Mouse (Mus musculus) retina, adult 2 months (tissue): ENCODE measurements around the gene Taar2.

ENCODE experiments used
- DNase-seq: peaks from one replicate; pipeline ENCODE4 v3.0.0-alpha.2; 2012; ENCODE audit warnings: low read depth, low spot score

The Taar2 gene

DNA sequence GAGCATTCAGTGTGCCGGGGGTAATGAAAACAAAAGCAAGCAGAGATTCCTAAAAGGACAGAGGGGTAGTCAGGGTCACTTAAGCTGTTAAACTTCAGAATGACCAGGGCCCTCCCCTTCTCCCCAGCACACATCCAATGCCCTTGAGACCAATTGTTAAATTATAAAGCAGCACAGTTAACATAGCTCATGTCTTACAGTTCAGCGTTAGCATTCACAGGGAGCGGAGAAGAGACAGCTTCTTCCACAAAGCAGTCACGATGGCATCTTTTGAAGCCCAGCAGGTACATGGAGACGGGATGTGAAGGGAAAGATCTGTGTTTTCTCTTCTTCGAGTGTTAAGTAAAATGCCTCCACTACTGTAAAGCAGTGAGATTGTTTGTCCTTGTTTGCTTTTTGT lies at the start of gene Taar2:
Gene Taar2, plus strand, starts transcription at position 261 of the 400 bp plus-strand sequence.
- no peak for DNase-seq

- DNase-seq, result no peak
Observed at GRCm38 (mm10) chr10:23892987-23893386, 45.4 kb upstream of the Taar2 start.

DNA sequence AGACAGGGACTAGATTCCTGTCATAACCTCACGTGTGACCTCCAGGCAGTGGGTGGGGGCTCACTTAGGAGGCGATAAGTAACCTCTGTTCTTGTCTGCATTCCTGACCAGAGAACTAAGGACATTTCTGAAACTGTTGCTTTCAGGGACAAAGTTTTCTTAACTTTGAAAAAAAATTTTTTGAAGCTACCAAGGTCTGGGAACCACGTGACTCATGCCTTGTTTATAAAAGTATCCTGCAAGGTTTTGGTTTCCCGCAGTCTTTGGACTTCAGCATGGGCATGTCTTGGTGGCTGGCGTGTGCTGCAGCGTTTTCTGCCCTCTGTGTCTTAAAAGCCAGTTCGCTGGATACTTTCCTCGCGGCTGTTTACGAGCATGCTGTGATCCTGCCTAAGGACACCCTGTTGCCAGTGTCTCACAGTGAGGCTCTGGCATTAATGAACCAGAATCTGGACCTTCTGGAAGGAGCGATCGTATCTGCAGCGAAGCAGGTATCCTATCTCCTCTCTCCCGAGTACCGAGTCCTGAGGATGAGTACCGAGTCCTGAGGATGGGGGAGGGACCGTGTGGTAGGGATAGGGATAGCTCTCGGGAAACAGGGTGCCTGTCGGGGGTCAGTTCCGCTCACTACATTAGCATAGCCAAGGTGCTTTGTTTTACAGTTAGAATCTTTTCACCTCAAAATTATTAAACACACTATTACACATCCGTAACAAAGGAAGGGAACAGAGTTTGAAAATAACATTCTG lies 43.6 kb upstream of the Taar2 start, which contains the start of gene Vnn1:
Gene Vnn1, plus strand, starts transcription at position 88 of the 749 bp plus-strand sequence.
- no peak for DNase-seq

DNA sequence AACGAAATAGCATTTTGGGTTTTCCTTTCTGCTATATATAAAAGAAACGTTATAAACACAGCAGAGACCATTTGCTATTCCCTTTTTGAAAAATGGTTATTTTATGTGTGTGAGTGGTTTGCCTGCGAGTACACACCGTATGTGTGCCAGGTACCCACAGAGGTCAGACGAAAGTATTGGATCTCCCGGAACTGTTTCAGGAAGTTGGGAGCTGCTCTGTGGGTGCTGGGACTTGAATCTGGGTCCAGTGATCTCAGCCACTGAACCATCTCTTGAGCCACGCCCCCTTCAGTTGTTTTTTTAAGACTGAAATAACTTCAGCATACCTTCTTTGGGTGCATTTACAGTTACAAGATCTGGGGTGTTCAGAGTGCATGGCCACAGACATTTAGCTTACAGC lies 43.0 kb upstream of the Taar2 start:
- no peak for DNase-seq

- no peak for DNase-seq
Observed at GRCm38 (mm10) chr10:23901119-23901518, 37.3 kb upstream of the Taar2 start.

- no peak for DNase-seq
Observed at GRCm38 (mm10) chr10:23905661-23906060, 32.7 kb upstream of the Taar2 start.

- no peak for DNase-seq
Observed at GRCm38 (mm10) chr10:23920056-23920455, 18.3 kb upstream of the Taar2 start, which contains the start of gene Taar1. TSS of gene Taar1 (plus strand) at chr10:23920356.

DNA sequence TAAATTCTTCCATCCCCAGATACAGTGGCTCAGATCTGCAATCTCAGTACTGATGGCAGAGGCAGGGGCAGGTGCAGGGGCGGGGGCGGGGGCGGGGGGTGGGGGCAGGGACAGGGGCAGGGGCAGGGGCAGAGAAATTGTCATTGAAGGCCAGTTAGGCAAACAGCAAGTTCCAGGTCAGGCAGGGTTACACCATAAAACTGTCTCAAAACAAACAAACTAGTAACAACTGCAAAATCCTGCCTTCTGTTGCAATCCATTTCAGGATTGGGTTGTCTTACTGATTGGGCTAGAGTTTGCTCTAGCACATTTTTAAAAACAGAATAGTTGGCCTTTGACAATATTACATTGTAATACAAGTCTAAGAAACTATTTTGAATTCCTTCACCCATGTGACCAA lies 15.9 kb upstream of the Taar2 start:
- DNase-seq, result no peak

GRCm38 (mm10) chr10:23923941-23924340 lies 14.4 kb upstream of the Taar2 start:
- DNase-seq, result no peak

DNA sequence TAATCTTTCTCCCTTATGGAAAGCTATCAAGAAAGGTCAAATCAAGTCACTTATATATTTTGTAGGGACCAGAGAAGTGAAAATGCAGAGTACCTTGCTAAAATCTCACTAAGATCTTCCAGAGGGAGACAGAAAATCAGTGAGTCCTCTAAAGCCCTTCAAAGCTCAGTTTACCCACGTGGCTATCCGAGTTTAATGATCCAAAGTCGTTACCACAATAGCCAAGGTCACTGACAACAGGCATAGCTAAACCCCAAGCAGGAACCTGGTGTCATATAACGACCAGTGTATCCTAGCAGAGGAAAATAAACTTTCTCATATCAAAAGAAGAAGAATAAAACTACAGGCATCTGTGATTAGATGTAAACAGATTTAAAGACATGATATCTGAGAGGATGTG lies 759 bp upstream of the Taar2 start:
- no peak for DNase-seq

DNA sequence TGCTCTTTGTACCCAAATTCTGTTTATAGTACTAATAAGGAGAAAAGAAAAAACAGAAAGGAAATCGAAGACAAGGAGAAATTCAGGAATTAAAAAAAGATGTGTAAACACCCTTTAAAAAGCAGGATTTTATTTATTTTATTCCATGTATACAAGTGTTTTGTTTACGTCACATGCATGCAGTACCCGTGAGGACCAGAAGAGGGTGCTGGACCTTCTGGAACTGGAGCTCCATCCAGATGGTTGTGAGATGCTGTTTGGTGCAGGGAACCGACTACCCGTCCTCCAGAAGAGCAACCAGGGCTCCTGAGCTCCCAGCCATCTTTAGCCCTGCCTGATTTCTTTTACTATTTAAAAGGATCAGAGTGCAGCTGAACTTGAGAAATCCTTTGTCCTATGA lies 4.1 kb downstream of the Taar2 start:
- no peak for DNase-seq

- no peak for DNase-seq
Observed at GRCm38 (mm10) chr10:23948026-23948425, 9.7 kb downstream of the Taar2 start.

DNA sequence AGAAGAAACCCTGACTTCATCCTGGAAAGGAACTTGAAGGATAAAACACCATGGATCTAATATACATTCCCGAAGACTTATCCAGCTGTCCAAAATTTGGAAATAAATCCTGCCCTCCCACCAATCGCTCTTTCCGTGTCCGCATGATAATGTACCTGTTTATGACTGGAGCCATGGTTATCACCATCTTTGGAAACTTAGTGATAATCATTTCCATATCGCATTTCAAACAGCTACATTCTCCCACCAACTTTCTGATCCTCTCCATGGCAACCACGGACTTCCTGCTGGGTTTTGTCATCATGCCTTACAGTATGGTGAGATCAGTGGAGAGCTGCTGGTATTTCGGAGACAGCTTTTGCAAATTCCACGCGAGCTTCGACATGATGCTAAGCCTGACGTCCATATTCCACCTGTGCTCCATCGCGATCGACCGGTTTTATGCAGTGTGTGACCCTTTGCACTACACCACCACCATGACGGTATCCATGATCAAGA lies 11.2 kb downstream of the Taar2 start, which contains the start of gene Taar3:
Gene Taar3, plus strand, starts transcription at position 51 of the 498 bp plus-strand sequence.
- DNase-seq, result no peak

- DNase-seq, result no peak
Observed at GRCm38 (mm10) chr10:23951714-23952113, 13.3 kb downstream of the Taar2 start.

DNA sequence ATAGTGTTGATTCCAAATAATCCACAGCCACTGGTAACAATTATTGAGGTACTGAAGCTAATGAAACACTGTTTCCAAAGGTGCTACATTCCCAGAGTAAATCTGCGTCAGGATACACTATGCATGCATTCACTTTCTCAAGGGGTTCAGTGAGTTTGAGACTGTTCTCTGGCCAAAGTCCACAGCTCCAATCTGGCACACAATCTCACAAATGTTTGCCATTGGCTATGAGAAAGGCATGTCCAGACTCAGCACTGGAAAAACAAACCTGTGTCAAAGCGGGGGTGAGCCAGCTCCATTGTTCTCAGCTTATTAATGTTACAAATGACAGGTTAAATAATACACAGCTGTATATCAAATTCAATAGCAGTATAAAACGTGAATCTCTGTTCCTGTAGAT lies 20.7 kb downstream of the Taar2 start:
- no peak for DNase-seq

DNA sequence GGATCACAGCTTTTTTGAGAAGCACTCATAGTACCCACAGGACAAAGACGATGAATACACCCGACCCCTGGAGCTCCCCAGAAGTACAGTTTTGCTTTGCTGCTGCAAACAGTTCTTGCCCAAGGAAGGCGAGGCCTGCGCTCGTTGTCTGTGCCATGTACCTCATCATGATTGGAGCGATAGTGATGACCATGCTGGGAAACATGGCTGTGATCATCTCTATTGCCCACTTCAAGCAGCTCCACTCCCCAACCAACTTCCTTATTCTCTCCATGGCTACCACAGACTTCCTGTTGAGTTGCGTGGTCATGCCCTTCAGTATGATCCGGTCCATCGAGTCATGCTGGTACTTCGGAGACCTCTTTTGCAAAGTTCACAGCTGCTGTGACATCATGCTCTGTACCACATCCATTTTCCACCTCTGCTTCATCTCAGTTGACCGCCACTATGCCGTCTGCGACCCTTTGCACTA lies 22.1 kb downstream of the Taar2 start, which contains the start of gene Taar4:
Gene Taar4, plus strand, starts transcription at position 51 of the 472 bp plus-strand sequence.
- DNase-seq, result no peak

DNA sequence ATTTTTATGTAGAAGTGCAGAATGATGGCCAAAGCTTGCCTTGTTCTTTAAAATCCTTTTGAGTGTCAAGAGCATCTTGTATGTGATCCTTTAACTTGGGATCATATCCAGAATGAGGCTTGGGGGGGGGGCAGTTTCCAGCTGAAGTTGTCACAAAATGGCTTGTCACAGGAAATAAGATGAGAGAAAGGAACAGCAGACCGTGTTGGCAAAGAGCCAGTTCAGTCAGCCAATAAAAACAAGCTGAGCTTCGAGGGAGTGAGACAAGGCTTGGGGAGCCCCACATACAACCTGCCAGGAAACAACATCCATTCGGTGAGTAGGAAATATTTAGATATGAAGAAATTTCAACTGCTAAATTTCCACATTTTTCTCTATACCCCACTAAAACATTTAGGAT lies 25.1 kb downstream of the Taar2 start:
- DNase-seq, result no peak

DNA sequence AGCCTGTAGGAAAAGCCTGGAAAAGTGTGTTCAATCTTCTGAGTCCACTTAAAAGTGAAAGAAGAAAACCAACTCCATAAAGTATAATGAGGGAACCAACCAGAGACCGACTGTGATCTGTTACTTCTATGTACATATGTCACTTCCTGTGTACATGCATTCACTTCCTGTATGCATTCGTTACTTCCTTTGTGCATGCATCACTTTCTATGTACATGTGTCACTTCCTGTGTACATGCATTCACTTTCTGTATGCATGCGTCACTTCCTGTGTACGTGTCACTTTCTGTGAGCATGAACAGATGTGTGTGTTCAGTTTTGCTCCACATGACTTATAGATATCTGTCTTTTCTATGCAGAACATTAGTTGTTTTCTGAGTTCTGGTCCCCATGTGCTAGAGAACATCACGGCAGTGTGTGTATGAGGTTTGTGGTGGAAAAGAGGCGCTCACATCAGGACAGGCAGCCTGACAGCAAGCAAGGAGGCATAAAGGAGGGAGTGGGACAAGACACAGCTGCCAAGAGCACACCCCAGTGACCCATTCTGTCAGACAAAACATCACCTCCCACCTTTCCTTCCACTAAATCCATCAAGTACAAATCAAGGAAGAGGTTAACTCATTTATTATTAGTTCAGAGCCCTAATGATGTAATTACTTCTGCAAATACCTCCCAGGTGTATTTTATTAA lies 26.7 kb downstream of the Taar2 start:
- DNase-seq, result no peak

GRCm38 (mm10) chr10:23970656-23971165 lies 32.3 kb downstream of the Taar2 start, which contains the start of gene Taar5:
TSS of gene Taar5 (plus strand) at chr10:23970706.
- DNase-seq, result no peak

- no peak for DNase-seq
Observed at GRCm38 (mm10) chr10:23971256-23971655, 32.9 kb downstream of the Taar2 start.

- DNase-seq, result no peak
Observed at GRCm38 (mm10) chr10:23977958-23978357, 39.6 kb downstream of the Taar2 start.
